In the genomic region with DNA sequence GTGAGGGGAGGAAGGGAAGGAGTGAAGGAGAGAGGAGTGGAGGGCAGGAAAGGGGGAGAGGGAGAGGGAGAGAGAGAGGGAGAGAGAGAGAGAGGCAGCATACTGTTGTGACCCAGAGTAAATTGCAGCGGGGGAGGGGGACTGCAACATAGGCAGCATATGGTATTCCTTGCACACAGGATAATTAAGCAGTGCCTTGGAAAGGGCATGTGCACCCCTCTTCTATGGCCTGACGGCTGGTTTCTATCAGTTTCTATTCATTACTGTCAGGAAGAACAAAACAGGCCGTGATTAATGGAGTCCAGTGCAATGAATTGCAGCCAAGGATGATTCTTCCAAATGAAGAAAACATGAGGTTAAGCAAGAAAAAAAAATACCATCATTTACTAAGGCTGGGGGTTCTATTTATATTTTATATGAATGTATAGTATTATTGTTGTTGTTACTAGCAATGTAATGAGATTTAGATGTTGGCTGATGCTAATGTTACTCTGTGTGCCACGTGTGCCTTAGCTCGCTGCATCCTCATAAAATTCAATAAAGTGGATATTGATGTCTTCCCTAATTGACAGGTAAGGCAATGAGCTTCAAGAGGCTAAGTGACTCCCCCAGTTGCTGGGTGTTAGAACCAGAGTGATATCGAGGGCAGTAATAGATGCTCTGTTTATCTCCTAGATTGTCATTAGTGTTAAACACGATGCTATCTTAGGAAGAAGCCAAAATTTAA, we compare ENCODE assay signal across 8 mouse cellular contexts.
A peak's percentile ranks its signal among the peaks of the same experiment; 100 is the strongest.
DNase-seq lines count a peak whose midpoint lies in the region; ATAC-seq and TF ChIP-seq lines count a peak whose summit lies in the region.
"Had no signal": no experiment of that assay in that cellular context is flagged by ENCODE, and none has a peak within 500 bp of the region (broad histone marks: within the 10 kb centered on the region; RNA-seq: fewer than 3 reads in every experiment).

No protein-coding gene starts in this region.

- no peak for TF ChIP-seq POLR2A in lung, adult 2 months (IDR thresholded peaks at IDR 0.05; ENCODE audit: borderline replicate concordance, extremely low read depth, low read depth, low read length)

- ATAC-seq in lung, embryonic 14.5 days (ENCODE audit: insufficient read depth) = peak; percentile 95
- ATAC-seq in forebrain, embryonic 13.5 days = peak; percentile 93

- DNase-seq in lung, embryonic 14.5 days = peak; percentile 93
- DNase-seq in lung, adult 2 months = no peak
- peak; percentile 28 for DNase-seq in hindlimb bud, embryonic 11.5 days (ENCODE audit: extremely low spot score, low read depth, low spot score)
- peak; percentile 71 for DNase-seq in retina, embryonic 14.5 days (ENCODE audit: low spot score)
- no peak for DNase-seq in urinary bladder, postnatal 36 days (ENCODE audit: low spot score in 2 of 2)
- DNase-seq in testis, postnatal 10 days (ENCODE audit: low spot score) = no peak
- DNase-seq: heart, postnatal 14 days had no signal

- no peaks in the 10 kb centered on the region for H3K27me3 ChIP-seq in lung, embryonic 14.5 days (ENCODE audit: insufficient read depth, low read length)
- H3K27me3 ChIP-seq in forebrain, embryonic 13.5 days = no peaks in the 10 kb centered on the region

- 30% methylated on average over 7 of the region's 7 CpGs for WGBS in lung, embryonic 14.5 days
- WGBS in lung, adult 2 months = 46% methylated on average over 7 of the region's 7 CpGs
- 36% methylated on average over 7 of the region's 7 CpGs for WGBS in forebrain, embryonic 13.5 days

- no peaks in the 10 kb centered on the region for H3K36me3 ChIP-seq in lung, embryonic 14.5 days (ENCODE audit: insufficient read depth)
- no peaks in the 10 kb centered on the region for H3K36me3 ChIP-seq in forebrain, embryonic 13.5 days (ENCODE audit: poor library complexity, severe bottlenecking)

- H3K27ac ChIP-seq in lung, embryonic 14.5 days (ENCODE audit: low read depth) = no peak overlapping the region
- no peak overlapping the region for H3K27ac ChIP-seq in forebrain, embryonic 13.5 days

- H3K9me3 ChIP-seq in lung, embryonic 14.5 days (ENCODE audit: low read depth, low read length) = no peaks in the 10 kb centered on the region
- no peaks in the 10 kb centered on the region for H3K9me3 ChIP-seq in forebrain, embryonic 13.5 days (replicated peaks)

- no peaks in the 10 kb centered on the region for H3K4me1 ChIP-seq in lung, embryonic 14.5 days (ENCODE audit: insufficient read depth)
- no peaks in the 10 kb centered on the region for H3K4me1 ChIP-seq in lung, adult 2 months (ENCODE audit: control insufficient read depth, insufficient read depth, low read length)
- peaks cover 16% of the 10 kb centered on the region for H3K4me1 ChIP-seq in forebrain, embryonic 13.5 days

- H3K9ac ChIP-seq in lung, embryonic 14.5 days = no peak overlapping the region
- H3K9ac ChIP-seq in forebrain, embryonic 13.5 days = no peak overlapping the region

- no peak for TF ChIP-seq CTCF in lung, embryonic 14.5 days (IDR thresholded peaks at IDR 0.05; ENCODE audit: low read depth)
- no peak for TF ChIP-seq CTCF in lung, adult 2 months (IDR thresholded peaks at IDR 0.05; ENCODE audit: insufficient read depth, low read length)

- H3K4me2 ChIP-seq in lung, embryonic 14.5 days = no peak overlapping the region
- H3K4me2 ChIP-seq in forebrain, embryonic 13.5 days = no peak overlapping the region

- no peak overlapping the region for H3K4me3 ChIP-seq in lung, embryonic 14.5 days (ENCODE audit: low read depth, low read length)
- no peak overlapping the region for H3K4me3 ChIP-seq in lung, adult 2 months (replicated peaks; ENCODE audit: extremely low read depth, low read depth, low read length)
- H3K4me3 ChIP-seq in forebrain, embryonic 13.5 days = no peak overlapping the region

Comparison
In these comparisons a context has a peak if more than half of its experiments do, and no peak if none do; other contexts are left out.
1. DNase-seq: peak in lung, embryonic 14.5 days (single experiment), hindlimb bud, embryonic 11.5 days (single experiment) and retina, embryonic 14.5 days (single experiment); none in lung, adult 2 months (single experiment), urinary bladder, postnatal 36 days (0 of 2) and testis, postnatal 10 days (single experiment).